12 mouse cellular contexts compared by ENCODE assay signal in genomic region chr5:65102641-65103042, GRCm38 (mm10). TPM values are rescaled to one million over a fixed set of nuclear protein-coding genes. Genes with fewer than 3 reads are reported as not detected.
DNase-seq lines count a peak whose midpoint lies in the region; ATAC-seq and TF ChIP-seq lines count a peak whose summit lies in the region.
"Had no signal": no experiment of that assay in that cellular context is flagged by ENCODE, and none has a peak within 500 bp of the region (broad histone marks: within the 10 kb centered on the region; RNA-seq: fewer than 3 reads in every experiment).

No protein-coding gene starts in this region.

- TF ChIP-seq EP300 in liver, postnatal 0 days (IDR thresholded peaks at IDR 0.05; ENCODE audit: low read depth), result no peak

- no peak overlapping the region for H3K9ac ChIP-seq in kidney, embryonic 14.5 days (ENCODE audit: low read depth, low read length)
- H3K9ac ChIP-seq in liver, postnatal 0 days (replicated peaks), result no peak overlapping the region

- H3K4me3 ChIP-seq in kidney, embryonic 14.5 days (ENCODE audit: low read length), result no peak overlapping the region
- no peak overlapping the region for H3K4me3 ChIP-seq in liver, postnatal 0 days (ENCODE audit: low read depth, low read length)

- intact Hi-C loops in left cerebral cortex, postnatal 4 days (cut with DNase I), result no loop called here

- no peak for DNase-seq in kidney, adult 9 months
- DNase-seq in A20 (ENCODE audit: low read depth, low spot score), result peak; percentile 83
- peak; percentile 25 for DNase-seq in liver, postnatal 0 days
- no peak for DNase-seq in left cerebral cortex, postnatal 4 days
- DNase-seq in adrenal gland, postnatal 36 days, result no peak
- no peak for DNase-seq in gastrocnemius, postnatal 25 days
- DNase-seq: cerebellum, postnatal 36 days had no signal

- WGBS in kidney, embryonic 14.5 days, result 78% methylated on average over 10 of the region's 10 CpGs
- WGBS in liver, postnatal 0 days (ENCODE audit: insufficient replicate concordance), result 21% methylated on average over 10 of the region's 10 CpGs

- no peaks in the 10 kb centered on the region for H3K36me3 ChIP-seq in kidney, embryonic 14.5 days (ENCODE audit: control insufficient read depth, insufficient read depth, low read length)
- H3K36me3 ChIP-seq in liver, postnatal 0 days (replicated peaks; ENCODE audit: insufficient read depth, low read length), result no peaks in the 10 kb centered on the region

- TF ChIP-seq CTCF in liver, postnatal 0 days (IDR thresholded peaks at IDR 0.05; ENCODE audit: low read depth), result no peak

- H3K9me3 ChIP-seq in kidney, embryonic 14.5 days (ENCODE audit: control insufficient read depth, low read length), result no peaks in the 10 kb centered on the region
- no peaks in the 10 kb centered on the region for H3K9me3 ChIP-seq in liver, postnatal 0 days (ENCODE audit: low read length)

- no peak for ATAC-seq in kidney, embryonic 14.5 days (ENCODE audit: low FRiP score, low TSS enrichment)
- ATAC-seq in CD4-positive, CD25-positive, alpha-beta regulatory T cell, adult 4 months, result peak; percentile 57
- no peak for ATAC-seq in liver, postnatal 0 days
- ATAC-seq: intestine, embryonic 16.5 days had no signal

- H3K4me2 ChIP-seq in kidney, embryonic 14.5 days (replicated peaks; ENCODE audit: low read depth, low read length), result no peak overlapping the region
- peak overlapping the region; percentile 3; the same call in 1 of the 2 replicates for H3K4me2 ChIP-seq in liver, postnatal 0 days (ENCODE audit: low read depth, low read length)

- H3K27ac ChIP-seq in kidney, embryonic 14.5 days (ENCODE audit: low read depth, low read length), result peak overlapping the region; percentile 4; the same call in 1 of the 2 replicates
- H3K27ac ChIP-seq in liver, postnatal 0 days (ENCODE audit: low read depth), result peak overlapping the region; percentile 52

- H3K27me3 ChIP-seq in kidney, embryonic 14.5 days (ENCODE audit: control insufficient read depth, insufficient read depth, low read length), result no peaks in the 10 kb centered on the region
- no peaks in the 10 kb centered on the region for H3K27me3 ChIP-seq in liver, postnatal 0 days (ENCODE audit: insufficient read depth, low read length)

- H3K4me1 ChIP-seq in kidney, embryonic 14.5 days (ENCODE audit: control insufficient read depth, insufficient read depth, low read length), result no peaks in the 10 kb centered on the region
- peaks cover 10% of the 10 kb centered on the region; the same call in 1 of the 2 replicates for H3K4me1 ChIP-seq in liver, postnatal 0 days (ENCODE audit: insufficient read depth)

RNA-seq across cellular contexts. Expression of gene Klhl5, which starts 4.7 kb away (rescaled TPM):
- 16.1 and 22.4 TPM in 2 replicates for polyA plus RNA-seq in kidney, embryonic 14.5 days (2014; fragmentation: Nextera tagmentation; extraction: Ambion mirVana)
- 1 to 10 TPM; 5.4 to 6.1 TPM for polyA plus RNA-seq in CD4-positive, CD25-positive, alpha-beta regulatory T cell, adult 4 months (2017; shearing (Covaris generic))
- polyA plus RNA-seq in liver, postnatal 0 days (2015; fragmentation: Nextera tagmentation; extraction: Ambion mirVana), result 5.2 and 5.6 TPM in 2 replicates
- total RNA-seq in left cerebral cortex, postnatal 4 days (2021), result 10 to 100 TPM; 73.2 to 80.2 TPM
- 10 to 100 TPM; 53.1 to 67.7 TPM for total RNA-seq in adrenal gland, postnatal 36 days (2021)
- 1 to 10 TPM; 6.5 to 6.8 TPM for total RNA-seq in gastrocnemius, postnatal 25 days (2021)

RNA-seq across cellular contexts. Expression of gene Tmem156, which starts 10.7 kb away (rescaled TPM):
- polyA plus RNA-seq in kidney, embryonic 14.5 days (2014; fragmentation: Nextera tagmentation; extraction: Ambion mirVana), result 0.13 and 0.31 TPM in 2 replicates
- polyA plus RNA-seq in CD4-positive, CD25-positive, alpha-beta regulatory T cell, adult 4 months (2017; shearing (Covaris generic)), result 10 to 100 TPM; 21.5 to 26.1 TPM
- polyA plus RNA-seq in liver, postnatal 0 days (2015; fragmentation: Nextera tagmentation; extraction: Ambion mirVana), result 0.67 and 1.2 TPM in 2 replicates
- not detected for total RNA-seq in left cerebral cortex, postnatal 4 days (2021)
- not detected for total RNA-seq in adrenal gland, postnatal 36 days (2021)
- total RNA-seq in gastrocnemius, postnatal 25 days (2021), result not detected
- total RNA-seq: gastrocnemius, adult 18-20 months had no signal
- polyA plus RNA-seq: neural tube, embryonic 14.5 days had no signal

Comparison
In these comparisons a context has a peak if more than half of its experiments do, and no peak if none do; other contexts are left out.
1. DNase-seq: peak in A20 (single experiment) and liver, postnatal 0 days (single experiment); none in kidney, adult 9 months (single experiment), left cerebral cortex, postnatal 4 days (single experiment), adrenal gland, postnatal 36 days (0 of 2) and gastrocnemius, postnatal 25 days (single experiment).
2. RNA of gene Klhl5, which starts 4.7 kb away (total RNA-seq): 73.2 to 80.2 TPM in left cerebral cortex, postnatal 4 days and 53.1 to 67.7 TPM in adrenal gland, postnatal 36 days; 6.5 to 6.8 TPM in gastrocnemius, postnatal 25 days; every median in the first group is over 4 times any median in the second.